29 mouse cellular contexts compared by ENCODE assay signal in genomic region chr11:94985822-94986221, GRCm38 (mm10). TPM values are rescaled to one million over a fixed set of nuclear protein-coding genes. Genes with fewer than 3 reads are reported as not detected.
DNase-seq lines count a peak whose midpoint lies in the region; ATAC-seq and TF ChIP-seq lines count a peak whose summit lies in the region.
"Had no signal": no experiment of that assay in that cellular context is flagged by ENCODE, and none has a peak within 500 bp of the region (broad histone marks: within the 10 kb centered on the region; RNA-seq: fewer than 3 reads in every experiment).

No protein-coding gene starts in this region.

- H3K4me1 ChIP-seq in stomach, embryonic 14.5 days (ENCODE audit: control insufficient read depth, insufficient read depth, low read length), result peaks cover 25% of the 10 kb centered on the region
- peaks cover 5% of the 10 kb centered on the region; the same call in 1 of the 2 replicates for H3K4me1 ChIP-seq in stomach, postnatal 0 days (replicated peaks; ENCODE audit: control insufficient read depth, insufficient read depth)
- H3K4me1 ChIP-seq in hindbrain, embryonic 11.5 days (replicated peaks; ENCODE audit: control insufficient read depth, insufficient read depth, low read length), result peaks cover 9% of the 10 kb centered on the region

- no peak overlapping the region for H3K4me3 ChIP-seq in stomach, embryonic 14.5 days (ENCODE audit: low read depth, low read length)
- H3K4me3 ChIP-seq in stomach, postnatal 0 days (ENCODE audit: low read depth, low read length), result no peak overlapping the region
- H3K4me3 ChIP-seq in hindbrain, embryonic 11.5 days (ENCODE audit: low read depth, low read length), result no peak overlapping the region
- H3K4me3 ChIP-seq: embryonic facial prominence, embryonic 13.5 days; embryonic facial prominence, embryonic 15.5 days; erythroblast, embryonic 14.5 days; forebrain, embryonic 10.5 days; forebrain, embryonic 12.5 days had no signal

- H3K9ac ChIP-seq in stomach, embryonic 14.5 days (replicated peaks; ENCODE audit: low read depth, low read length), result no peak overlapping the region
- H3K9ac ChIP-seq in stomach, postnatal 0 days (ENCODE audit: low read length), result no peak overlapping the region
- H3K9ac ChIP-seq in hindbrain, embryonic 11.5 days (ENCODE audit: low read depth, low read length), result no peak overlapping the region
- H3K9ac ChIP-seq: embryonic facial prominence, embryonic 13.5 days; embryonic facial prominence, embryonic 15.5 days; forebrain, embryonic 12.5 days had no signal

- no peak overlapping the region for H3K4me2 ChIP-seq in stomach, embryonic 14.5 days (replicated peaks; ENCODE audit: low read depth, low read length)
- H3K4me2 ChIP-seq in stomach, postnatal 0 days (replicated peaks; ENCODE audit: low read depth), result no peak overlapping the region
- no peak overlapping the region for H3K4me2 ChIP-seq in hindbrain, embryonic 11.5 days (replicated peaks; ENCODE audit: low read depth, low read length)
- H3K4me2 ChIP-seq: embryonic facial prominence, embryonic 13.5 days; embryonic facial prominence, embryonic 15.5 days; forebrain, embryonic 12.5 days had no signal

- DNase-seq in adrenal gland, postnatal 10 days, result peak; percentile 64
- DNase-seq in adrenal gland, adult 8-10 months, result no peak
- DNase-seq in cerebellum, postnatal 10 days, result peak; percentile 38 to 50
- DNase-seq in cerebellum, postnatal 4 days (ENCODE audit: low spot score in 2 of 2), result no peak
- DNase-seq in stomach, postnatal 0 days (ENCODE audit: low spot score), result no peak
- peak; percentile 69 for DNase-seq in adipocyte (ENCODE audit: low spot score)
- DNase-seq in hindbrain, embryonic 11.5 days (ENCODE audit: low spot score), result no peak
- DNase-seq: adrenal gland, postnatal 25 days; cerebellum, adult 11 months; cerebellum, adult 2 months; cerebellum, adult 9-11 months; embryo, embryonic 11 days had no signal

- ATAC-seq in stomach, embryonic 14.5 days (ENCODE audit: insufficient number of reproducible peaks, insufficient read depth, low FRiP score, low read depth), result no peak
- ATAC-seq in stomach, postnatal 0 days (ENCODE audit: low FRiP score, low TSS enrichment), result no peak
- ATAC-seq in hindbrain, embryonic 11.5 days (ENCODE audit: low FRiP score), result no peak
- ATAC-seq: activated CD4-positive, CD25-positive, alpha-beta regulatory T cell, adult 4 months; forebrain, embryonic 14.5 days; forebrain, embryonic 16.5 days; Patski had no signal

- H3K36me3 ChIP-seq in stomach, embryonic 14.5 days (ENCODE audit: control insufficient read depth, insufficient read depth, low read length), result no peaks in the 10 kb centered on the region
- no peaks in the 10 kb centered on the region for H3K36me3 ChIP-seq in stomach, postnatal 0 days (ENCODE audit: control insufficient read depth, insufficient read depth, low read length)
- H3K36me3 ChIP-seq in hindbrain, embryonic 11.5 days (ENCODE audit: control insufficient read depth, insufficient read depth, low read length), result no peaks in the 10 kb centered on the region
- H3K36me3 ChIP-seq: embryonic facial prominence, embryonic 13.5 days; embryonic facial prominence, embryonic 15.5 days; forebrain, embryonic 10.5 days; forebrain, embryonic 12.5 days; G1E had no signal

- no peaks in the 10 kb centered on the region for H3K27me3 ChIP-seq in stomach, embryonic 14.5 days (ENCODE audit: control insufficient read depth, insufficient read depth, low read length)
- no peaks in the 10 kb centered on the region for H3K27me3 ChIP-seq in stomach, postnatal 0 days (ENCODE audit: control insufficient read depth, insufficient read depth, low read length)
- H3K27me3 ChIP-seq in hindbrain, embryonic 11.5 days (ENCODE audit: control insufficient read depth, insufficient read depth, low read length), result no peaks in the 10 kb centered on the region
- H3K27me3 ChIP-seq: embryonic facial prominence, embryonic 13.5 days; embryonic facial prominence, embryonic 15.5 days; forebrain, embryonic 12.5 days; Patski had no signal

- H3K27ac ChIP-seq in stomach, embryonic 14.5 days (ENCODE audit: low read length), result 0 out of 2 replicates have a peak overlapping the region, but pooled peaks have one; percentile 61
- H3K27ac ChIP-seq in stomach, postnatal 0 days (replicated peaks), result no peak overlapping the region
- H3K27ac ChIP-seq in hindbrain, embryonic 11.5 days (ENCODE audit: low read depth, low read length), result no peak overlapping the region
- H3K27ac ChIP-seq: embryonic facial prominence, embryonic 13.5 days; embryonic facial prominence, embryonic 15.5 days; forebrain, embryonic 12.5 days had no signal

- 78% methylated on average over 5 of the region's 5 CpGs for WGBS in stomach, embryonic 14.5 days
- 68% methylated on average over 5 of the region's 5 CpGs for WGBS in stomach, postnatal 0 days
- 75% methylated on average over 5 of the region's 5 CpGs for WGBS in hindbrain, embryonic 11.5 days

- TF ChIP-seq EP300 in stomach, postnatal 0 days (optimal IDR thresholded peaks at IDR 0.05), result no peak

- no peaks in the 10 kb centered on the region for H3K9me3 ChIP-seq in stomach, embryonic 14.5 days (ENCODE audit: control insufficient read depth, low read depth, low read length)
- no peaks in the 10 kb centered on the region for H3K9me3 ChIP-seq in stomach, postnatal 0 days (ENCODE audit: control insufficient read depth, low read length)
- no peaks in the 10 kb centered on the region for H3K9me3 ChIP-seq in hindbrain, embryonic 11.5 days (ENCODE audit: control insufficient read depth, low read length)
- H3K9me3 ChIP-seq: embryonic facial prominence, embryonic 13.5 days; embryonic facial prominence, embryonic 15.5 days; forebrain, embryonic 10.5 days; forebrain, embryonic 12.5 days; G1E had no signal

- TF ChIP-seq CTCF in stomach, postnatal 0 days (IDR thresholded peaks at IDR 0.05; ENCODE audit: low read depth), result no peak

RNA-seq across cellular contexts. Expression of gene Ppp1r9b, which starts 5.0 kb away (rescaled TPM):
- 10 to 100 TPM; 83.3 to 96.2 TPM for total RNA-seq in adrenal gland, postnatal 10 days (2021)
- total RNA-seq in adrenal gland, adult 8-10 months (2022), result 100 to 1,000 TPM; 116 to 149 (median 131) TPM
- polyA plus RNA-seq in stomach, embryonic 14.5 days (2014; fragmentation: Nextera tagmentation; extraction: Ambion mirVana), result 13.5 and 14.4 TPM in 2 replicates
- polyA plus RNA-seq in stomach, postnatal 0 days (2015; fragmentation: Nextera tagmentation; extraction: Ambion mirVana), result 4.9 and 5.4 TPM in 2 replicates
- polyA plus RNA-seq in hindbrain, embryonic 11.5 days (2014; fragmentation: Nextera tagmentation; extraction: Ambion mirVana), result 12.4 and 16.2 TPM in 2 replicates

RNA-seq across cellular contexts. Expression of gene Sgca, which starts 9.7 kb away (rescaled TPM):
- total RNA-seq in adrenal gland, postnatal 10 days (2021), result 10 to 100 TPM in 1 of 2 experiments, 1 to 10 TPM in 1; 4.5 to 16.8 TPM
- total RNA-seq in adrenal gland, adult 8-10 months (2022), result not detected
- 0.30 and 0.46 TPM in 2 replicates for polyA plus RNA-seq in stomach, embryonic 14.5 days (2014; fragmentation: Nextera tagmentation; extraction: Ambion mirVana)
- polyA plus RNA-seq in stomach, postnatal 0 days (2015; fragmentation: Nextera tagmentation; extraction: Ambion mirVana), result 0.47 and 0.80 TPM in 2 replicates
- polyA plus RNA-seq in hindbrain, embryonic 11.5 days (2014; fragmentation: Nextera tagmentation; extraction: Ambion mirVana), result 0.11 and 0.29 TPM in 2 replicates
- total RNA-seq: adrenal gland, postnatal 25 days; common myeloid progenitor, adult 5-6 weeks had no signal
- polyA plus RNA-seq: erythroblast, embryonic 14.5 days; forebrain, embryonic 10.5 days; forebrain, embryonic 12.5 days; forebrain, embryonic 14.5 days; G1E had no signal

RNA-seq across cellular contexts. Expression of gene Hils1, which starts 18.4 kb away (rescaled TPM):
- not detected for total RNA-seq in adrenal gland, postnatal 10 days (2021)
- not detected for total RNA-seq in adrenal gland, adult 8-10 months (2022)
- not detected in 2 replicates for polyA plus RNA-seq in stomach, embryonic 14.5 days (2014; fragmentation: Nextera tagmentation; extraction: Ambion mirVana)
- not detected in 2 replicates for polyA plus RNA-seq in stomach, postnatal 0 days (2015; fragmentation: Nextera tagmentation; extraction: Ambion mirVana)
- polyA plus RNA-seq in hindbrain, embryonic 11.5 days (2014; fragmentation: Nextera tagmentation; extraction: Ambion mirVana), result not detected in 2 replicates
- total RNA-seq: adrenal gland, postnatal 25 days; adrenal gland, postnatal 4 days; common myeloid progenitor, adult 5-6 weeks; G1E had no signal
- polyA plus RNA-seq: activated CD4-positive, CD25-positive, alpha-beta regulatory T cell, adult 4 months; brain, embryonic 14.5 days; C2C12; cerebellum, adult 2 months; embryonic facial prominence, embryonic 11.5 days; embryonic facial prominence, embryonic 13.5 days; erythroblast, embryonic 14.5 days; forebrain, embryonic 10.5 days; forebrain, embryonic 12.5 days; forebrain, embryonic 14.5 days; forebrain, embryonic 16.5 days; frontal cortex, adult 2 months; G1E; Patski had no signal

RNA-seq across cellular contexts. Expression of gene Samd14, which starts 23.9 kb away (rescaled TPM):
- 10 to 100 TPM in 1 of 2 experiments, 1 to 10 TPM in 1; 7.3 to 11.0 TPM for total RNA-seq in adrenal gland, postnatal 10 days (2021)
- 1 to 10 TPM; 3.9 to 9.1 (median 5.6) TPM for total RNA-seq in adrenal gland, adult 8-10 months (2022)
- 22.8 and 24.5 TPM in 2 replicates for polyA plus RNA-seq in stomach, embryonic 14.5 days (2014; fragmentation: Nextera tagmentation; extraction: Ambion mirVana)
- 6.7 and 7.2 TPM in 2 replicates for polyA plus RNA-seq in stomach, postnatal 0 days (2015; fragmentation: Nextera tagmentation; extraction: Ambion mirVana)
- 46.1 and 47.6 TPM in 2 replicates for polyA plus RNA-seq in hindbrain, embryonic 11.5 days (2014; fragmentation: Nextera tagmentation; extraction: Ambion mirVana)

RNA-seq across cellular contexts. Expression of gene Col1a1, which starts 49.8 kb away (rescaled TPM):
- total RNA-seq in adrenal gland, postnatal 10 days (2021), result 1,000 to 10,000 TPM in 1 of 2 experiments, 100 to 1,000 TPM in 1; 763 to 1,573 TPM
- total RNA-seq in adrenal gland, adult 8-10 months (2022), result 10 to 100 TPM; 25.9 to 57.5 (median 32.5) TPM
- 1,157 and 1,247 TPM in 2 replicates for polyA plus RNA-seq in stomach, embryonic 14.5 days (2014; fragmentation: Nextera tagmentation; extraction: Ambion mirVana)
- polyA plus RNA-seq in stomach, postnatal 0 days (2015; fragmentation: Nextera tagmentation; extraction: Ambion mirVana), result 816 and 869 TPM in 2 replicates
- 122 and 135 TPM in 2 replicates for polyA plus RNA-seq in hindbrain, embryonic 11.5 days (2014; fragmentation: Nextera tagmentation; extraction: Ambion mirVana)
- total RNA-seq: common myeloid progenitor, adult 5-6 weeks had no signal
- polyA plus RNA-seq: G1E had no signal

Comparison
In these comparisons a context has a peak if more than half of its experiments do, and no peak if none do; other contexts are left out.
1. DNase-seq: peak in adrenal gland, postnatal 10 days (single experiment), cerebellum, postnatal 10 days (2 of 2) and adipocyte (single experiment); none in adrenal gland, adult 8-10 months (single experiment), cerebellum, postnatal 4 days (0 of 2), stomach, postnatal 0 days (single experiment) and hindbrain, embryonic 11.5 days (single experiment).